ENCODE assay signal across 1 mouse cellular context in the genomic region with DNA sequence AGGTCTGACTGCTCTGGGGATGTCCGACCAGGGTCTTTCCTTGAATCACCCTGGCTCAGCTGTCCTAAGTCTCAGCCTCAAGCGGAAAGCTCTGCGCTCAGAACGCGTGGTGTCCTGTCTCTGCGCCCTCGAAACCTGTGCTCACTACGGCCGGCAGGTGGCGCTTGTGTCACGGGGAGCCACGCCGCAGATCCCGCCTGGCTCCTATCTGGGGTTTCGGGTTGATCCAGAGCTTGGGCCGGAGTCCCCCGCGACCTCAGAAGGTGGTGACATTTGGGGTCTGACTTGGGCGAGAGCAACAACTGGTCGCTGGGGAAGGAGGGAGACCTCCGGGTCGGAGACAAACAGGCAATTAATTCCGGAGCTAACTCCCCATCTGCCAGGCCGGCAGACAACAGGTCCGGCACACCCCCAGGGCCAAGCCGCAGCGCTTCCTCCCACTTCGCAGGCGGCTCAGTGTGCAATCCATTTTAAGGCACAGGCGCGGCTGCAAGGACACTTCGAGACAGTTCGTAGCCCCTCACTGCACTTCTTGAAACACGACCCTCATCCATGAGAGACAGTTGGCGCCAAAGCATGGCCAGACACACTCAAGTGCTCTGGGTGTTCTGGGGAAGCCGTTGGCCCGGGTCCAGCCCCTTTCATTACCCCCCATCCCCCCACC.
TF ChIP-seq lines count a peak whose summit lies in the region.

No protein-coding gene starts in this region.

TF ChIP-seq in C2C12, 6 proteins besides CTCF, POLR2A, EP300 and RAD21:
- TF ChIP-seq USF1 (IDR thresholded peaks at IDR 0.05; ENCODE audit: low read depth) (no peak), MAX (IDR thresholded peaks at IDR 0.05) (peak; percentile 39)
